Mouse (Mus musculus): ENCODE measurements around the gene Tbc1d2b. TPM values are rescaled to one million over a fixed set of nuclear protein-coding genes. Genes with fewer than 3 reads are reported as not detected.

Gene Tbc1d2b
- polyA plus RNA-seq, 2 experiments: 20.0 to 25.5 TPM

GRCm38 (mm10) chr9:90163749-90164095 is 106.9 kb downstream of the Tbc1d2b start:
- Histone ChIP-seq H3K4me1 (ENCODE audit: control insufficient read depth, insufficient read depth, low read length) (0 out of 2 replicates have a peak, but pooled peaks cover 5% of the 10 kb centered on the region), H3K9ac (ENCODE audit: low read depth, low read length, severe bottlenecking) (peak overlapping the region; percentile 82), H3K27ac (replicated peaks; ENCODE audit: low read depth, low read length) (0 out of 2 replicates have a peak overlapping the region, but pooled peaks have one; percentile 52), H3K27me3 (ENCODE audit: control insufficient read depth, insufficient read depth, low read length) (no peaks in the 10 kb centered on the region), H3K9me3 (ENCODE audit: control insufficient read depth, low read length) (0 out of 2 replicates have a peak, but pooled peaks cover 3% of the 10 kb centered on the region), H3K36me3 (ENCODE audit: control insufficient read depth, insufficient read depth, low read length) (no peaks in the 10 kb centered on the region), H3K4me2 (replicated peaks; ENCODE audit: low read depth, low read length, severe bottlenecking) (peak overlapping the region; percentile 85), H3K4me3 (replicated peaks; ENCODE audit: low read length) (peak overlapping the region; percentile 78)
- TF ChIP-seq POLR2A (IDR thresholded peaks at IDR 0.05; ENCODE audit: borderline replicate concordance, extremely low read depth, insufficient read depth, insufficient read length): no peak
- peak; percentile 28 for DNase-seq (ENCODE audit: low spot score)
- peak; percentile 42 for ATAC-seq (ENCODE audit: low FRiP score, low read depth)
- under 1% methylated on average over 17 of the region's 18 CpGs for WGBS

GRCm38 (mm10) chr9:90162926-90163748 is 107.5 kb downstream of the Tbc1d2b start, which contains the start of gene Adamts7:
Gene Adamts7 (plus strand): TSS chr9:90163069.
- 3% methylated on average over 56 of the region's 60 CpGs for WGBS
- no peaks in the 10 kb centered on the region for H3K27me3 ChIP-seq (ENCODE audit: control insufficient read depth, insufficient read depth, low read length)
- H3K9ac ChIP-seq (ENCODE audit: low read depth, low read length, severe bottlenecking): peak within 1 kb of the TSS; percentile 82
- H3K4me2 ChIP-seq (replicated peaks; ENCODE audit: low read depth, low read length, severe bottlenecking): peak within 1 kb of the TSS; percentile 85
- DNase-seq (ENCODE audit: low spot score) (peak; percentile 41), ATAC-seq (ENCODE audit: low FRiP score, low read depth) (peak; percentile 64)
- no peaks in the 10 kb centered on the region for H3K36me3 ChIP-seq (ENCODE audit: control insufficient read depth, insufficient read depth, low read length)
- H3K27ac ChIP-seq (replicated peaks; ENCODE audit: low read depth, low read length): peak within 1 kb of the TSS; percentile 52
- 0 out of 2 replicates have a peak, but pooled peaks cover 5% of the 10 kb centered on the region for H3K4me1 ChIP-seq (ENCODE audit: control insufficient read depth, insufficient read depth, low read length)
- TF ChIP-seq POLR2A (IDR thresholded peaks at IDR 0.05; ENCODE audit: borderline replicate concordance, extremely low read depth, insufficient read depth, insufficient read length): no peak
- 0 out of 2 replicates have a peak, but pooled peaks cover 3% of the 10 kb centered on the region for H3K9me3 ChIP-seq (ENCODE audit: control insufficient read depth, low read length)
- H3K4me3 ChIP-seq (replicated peaks; ENCODE audit: low read length): peak within 1 kb of the TSS; percentile 78

DNA sequence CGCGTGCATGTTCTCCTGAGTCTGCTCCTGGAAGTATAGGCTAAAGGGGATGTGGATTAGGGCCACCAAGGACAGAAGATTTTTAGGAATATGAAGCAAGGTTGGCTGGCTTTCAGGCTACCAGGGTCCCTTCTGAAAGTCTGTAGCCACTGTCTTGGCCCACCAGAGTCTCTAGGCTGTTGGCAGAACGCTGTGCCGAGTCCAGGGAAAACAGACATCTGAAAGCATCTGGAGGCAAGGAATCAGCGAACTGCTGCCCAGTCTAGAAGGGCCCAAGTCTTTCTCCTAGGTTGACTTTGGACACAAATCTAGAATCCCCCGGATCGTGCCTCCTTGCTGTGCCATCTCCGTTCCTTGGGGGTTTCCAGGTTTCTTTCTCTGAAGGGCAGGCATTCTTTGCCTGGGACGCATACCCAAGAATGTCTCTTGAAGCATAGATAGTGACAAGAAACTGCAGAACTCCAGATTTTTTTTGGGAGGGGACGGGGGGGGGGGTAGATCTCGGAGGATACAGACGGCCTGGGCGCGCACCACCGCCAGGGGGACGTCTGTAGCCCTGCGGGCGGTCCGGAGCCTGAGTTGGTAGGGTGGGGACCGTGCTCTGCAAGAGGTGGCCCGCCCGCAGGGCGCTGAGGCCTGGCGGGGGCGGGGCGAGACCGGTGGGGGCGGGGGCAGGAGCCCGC is 108.2 kb downstream of the Tbc1d2b start:
- peak overlapping the region; percentile 82 for H3K9ac ChIP-seq (ENCODE audit: low read depth, low read length, severe bottlenecking)
- 12% methylated on average over 20 of the region's 29 CpGs for WGBS
- DNase-seq (ENCODE audit: low spot score): no peak
- H3K4me1 ChIP-seq (ENCODE audit: control insufficient read depth, insufficient read depth, low read length): 0 out of 2 replicates have a peak, but pooled peaks cover 5% of the 10 kb centered on the region
- 0 out of 2 replicates have a peak, but pooled peaks cover 3% of the 10 kb centered on the region for H3K9me3 ChIP-seq (ENCODE audit: control insufficient read depth, low read length)
- H3K4me2 ChIP-seq (replicated peaks; ENCODE audit: low read depth, low read length, severe bottlenecking): peak overlapping the region; percentile 85
- peak overlapping the region; percentile 78 for H3K4me3 ChIP-seq (replicated peaks; ENCODE audit: low read length)
- H3K36me3 ChIP-seq (ENCODE audit: control insufficient read depth, insufficient read depth, low read length): no peaks in the 10 kb centered on the region
- TF ChIP-seq POLR2A (IDR thresholded peaks at IDR 0.05; ENCODE audit: borderline replicate concordance, extremely low read depth, insufficient read depth, insufficient read length): no peak
- H3K27ac ChIP-seq (replicated peaks; ENCODE audit: low read depth, low read length): peak overlapping the region; percentile 48
- peak; percentile 78 for ATAC-seq (ENCODE audit: low FRiP score, low read depth)
- no peaks in the 10 kb centered on the region for H3K27me3 ChIP-seq (ENCODE audit: control insufficient read depth, insufficient read depth, low read length)

Other genes starting within 250 kb of the Tbc1d2b start
- gene Ctsh, start 216.7 kb downstream of the Tbc1d2b start, polyA plus RNA-seq (2012; rRNA removed): 17.7 and 20.4 TPM in 2 replicates
- 37.8 and 40.3 TPM in 2 replicates for gene Ctsh, start 216.7 kb downstream of the Tbc1d2b start, polyA plus RNA-seq (2014; fragmentation: Nextera tagmentation; extraction: Ambion mirVana)
- gene Morf4l1, start 156.0 kb downstream of the Tbc1d2b start, polyA plus RNA-seq (2012; rRNA removed): 403 and 464 TPM in 2 replicates
- gene Morf4l1, start 156.0 kb downstream of the Tbc1d2b start, polyA plus RNA-seq (2014; fragmentation: Nextera tagmentation; extraction: Ambion mirVana): 500 and 524 TPM in 2 replicates
- 44.3 and 60.0 TPM in 2 replicates for gene Adamts7, start 107.7 kb downstream of the Tbc1d2b start, polyA plus RNA-seq (2012; rRNA removed)
- gene Adamts7, start 107.7 kb downstream of the Tbc1d2b start, polyA plus RNA-seq (2014; fragmentation: Nextera tagmentation; extraction: Ambion mirVana): 19.4 and 22.7 TPM in 2 replicates

All from limb, embryonic 14.5 days (tissue).